Mouse (Mus musculus) embryonic facial prominence, embryonic 13.5 days (tissue): Measurements from ENCODE around the gene Irak3. TPM values are rescaled to one million over a fixed set of nuclear protein-coding genes. Genes with fewer than 3 reads are reported as not detected.
"Not testable (repeated sequence)": the region's sequence is repeated elsewhere in the genome, so short reads cannot be mapped to it uniquely, and the experiment has no call there.

Source experiments
- ATAC-seq: fragments of 200-750 bp; cut with Nextera tagmentation; 2 replicates; pipeline ENCODE4 v1.8.0; 2017; ENCODE audit warnings: low read depth; ENCODE audit not compliant: insufficient number of reproducible peaks, insufficient read depth, low FRiP score, low TSS enrichment
- H3K27ac ChIP-seq: fragments of 300-500 bp; sonication (generic); 2 replicates; pipeline ENCODE4 v1.5.1; 2015; ENCODE audit warnings: moderate library complexity, mild to moderate bottlenecking, inconsistent platforms
- H3K27me3 ChIP-seq: fragments of 300-500 bp; sonication (generic); 2 replicates; pipeline ENCODE4 v1.6.1; 2015; ENCODE audit warnings: mild to moderate bottlenecking, inconsistent platforms
- H3K36me3 ChIP-seq: fragments of 300-500 bp; sonication (generic); 2 replicates; pipeline ENCODE4 v1.6.1; 2015; ENCODE audit warnings: mild to moderate bottlenecking, inconsistent platforms
- H3K4me1 ChIP-seq: fragments of 300-500 bp; sonication (generic); 2 replicates; pipeline ENCODE4 v1.6.1; 2015; ENCODE audit warnings: inconsistent platforms
- H3K4me2 ChIP-seq: fragments of 300-500 bp; sonication (generic); 2 replicates; pipeline ENCODE4 v1.6.1; 2015; ENCODE audit warnings: moderate library complexity, mild to moderate bottlenecking, inconsistent platforms
- H3K4me3 ChIP-seq: fragments of 300-500 bp; sonication (generic); 2 replicates; pipeline ENCODE4 v1.5.1; 2015; ENCODE audit warnings: mild to moderate bottlenecking, inconsistent platforms
- H3K9ac ChIP-seq: fragments of 300-500 bp; sonication (generic); 2 replicates; pipeline ENCODE4 v1.6.1; 2015; ENCODE audit warnings: mild to moderate bottlenecking, inconsistent platforms
- H3K9me3 ChIP-seq: fragments of 300-500 bp; sonication (generic); 2 replicates; pipeline ENCODE4 v1.6.1; 2016; ENCODE audit warnings: inconsistent platforms
- WGBS: fragments of 180-500 bp; shearing (Covaris S2); methylation state at CpG from one replicate; pipeline ENCODE4 v1.1.7; 2015; ENCODE audit warnings: mixed read lengths; 5-methylcytosine and 5-hydroxymethylcytosine counted together
- polyA plus RNA-seq: library from polyadenylated mRNA; unstranded; fragments of >200 nt; fragmentation: Nextera tagmentation; extraction: Ambion mirVana; gene quantifications from 2 replicates; pipeline ENCODE4 v1.2.1, GENCODE M21; 2015

The Irak3 gene
- polyA plus RNA-seq, 1 experiment from 2014 or later, result 2.0 TPM

- Histone ChIP-seq H3K27me3 (no peaks in the 10 kb centered on the region), H3K4me3 (no peak overlapping the region), H3K27ac (no peak overlapping the region), H3K4me1 (peaks cover 7% of the 10 kb centered on the region), H3K9ac (no peak overlapping the region), H3K36me3 (0 out of 2 replicates have a peak, but pooled peaks cover 3% of the 10 kb centered on the region), H3K9me3 (no peaks in the 10 kb centered on the region), H3K4me2 (no peak overlapping the region)
- WGBS, result 95% methylated on average over 1 of the region's 1 CpGs
- no peak for ATAC-seq
Measured at GRCm38 (mm10) chr10:120115249-120115648, 86.7 kb downstream of the Irak3 start.

GRCm38 (mm10) chr10:120114493-120114892, 87.4 kb downstream of the Irak3 start:
- H3K4me2 ChIP-seq, result no peak overlapping the region
- 46% methylated on average over 7 of the region's 7 CpGs for WGBS
- 0 out of 2 replicates have a peak, but pooled peaks cover 3% of the 10 kb centered on the region for H3K36me3 ChIP-seq
- no peaks in the 10 kb centered on the region for H3K27me3 ChIP-seq
- no peak for ATAC-seq
- peaks cover 7% of the 10 kb centered on the region for H3K4me1 ChIP-seq
- H3K9ac ChIP-seq, result no peak overlapping the region
- H3K4me3 ChIP-seq, result no peak overlapping the region
- H3K27ac ChIP-seq, result no peak overlapping the region
- no peaks in the 10 kb centered on the region for H3K9me3 ChIP-seq

GRCm38 (mm10) chr10:120113980-120114379, 88.0 kb downstream of the Irak3 start:
- Histone ChIP-seq H3K9me3 (no peaks in the 10 kb centered on the region), H3K27ac (no peak overlapping the region), H3K27me3 (no peaks in the 10 kb centered on the region), H3K4me3 (no peak overlapping the region), H3K4me1 (peaks cover 7% of the 10 kb centered on the region), H3K4me2 (no peak overlapping the region), H3K9ac (no peak overlapping the region), H3K36me3 (0 out of 2 replicates have a peak, but pooled peaks cover 3% of the 10 kb centered on the region)
- WGBS, result 70% methylated on average over 6 of the region's 6 CpGs
- ATAC-seq, result no peak

GRCm38 (mm10) chr10:120113482-120113881, 88.4 kb downstream of the Irak3 start:
- not testable (repeated sequence) for H3K27me3 ChIP-seq, H3K36me3 ChIP-seq, H3K27ac ChIP-seq, ATAC-seq, H3K9me3 ChIP-seq, H3K4me1 ChIP-seq
- H3K4me2 ChIP-seq, result peak overlapping the region; percentile 79
- WGBS, result 70% methylated on average over 9 of the region's 9 CpGs
- peak overlapping the region; percentile 68 for H3K4me3 ChIP-seq
- H3K9ac ChIP-seq, result peak overlapping the region; percentile 82; the same call in 1 of the 2 replicates

GRCm38 (mm10) chr10:120112507-120113396, 89.2 kb downstream of the Irak3 start, which contains the start of gene Helb:
Helb (minus strand) TSS chr10:120112987.
- Histone ChIP-seq H3K4me3 (peak within 1 kb of the TSS; percentile 68), H3K27ac (peak within 1 kb of the TSS; percentile 82), H3K9ac (peak within 1 kb of the TSS; percentile 82), H3K9me3 (no peaks in the 10 kb centered on the region), H3K27me3 (no peaks in the 10 kb centered on the region), H3K4me1 (peaks cover 7% of the 10 kb centered on the region), H3K4me2 (peak within 1 kb of the TSS; percentile 79), H3K36me3 (peaks cover 13% of the 10 kb centered on the region)
- peak; percentile 95 for ATAC-seq
- WGBS, result under 1% methylated on average over 55 of the region's 55 CpGs

- Histone ChIP-seq H3K9ac (peak overlapping the region; percentile 82), H3K27ac (no peak overlapping the region), H3K27me3 (no peaks in the 10 kb centered on the region), H3K36me3 (peaks cover 21% of the 10 kb centered on the region), H3K4me2 (peak overlapping the region; percentile 79), H3K4me1 (peaks cover 7% of the 10 kb centered on the region), H3K4me3 (peak overlapping the region; percentile 68), H3K9me3 (no peaks in the 10 kb centered on the region)
- no peak for ATAC-seq
- 74% methylated on average over 3 of the region's 3 CpGs for WGBS
Measured at GRCm38 (mm10) chr10:120111691-120112319, 90.1 kb downstream of the Irak3 start.

GRCm38 (mm10) chr10:120100806-120101205, 101.1 kb downstream of the Irak3 start:
- WGBS, result 91% methylated on average over 1 of the region's 1 CpGs
- no peak overlapping the region for H3K27ac ChIP-seq
- H3K9ac ChIP-seq, result no peak overlapping the region
- H3K27me3 ChIP-seq, result no peaks in the 10 kb centered on the region
- H3K4me2 ChIP-seq, result no peak overlapping the region
- peaks cover 66% of the 10 kb centered on the region for H3K36me3 ChIP-seq
- no peak overlapping the region for H3K4me3 ChIP-seq
- H3K9me3 ChIP-seq, result no peaks in the 10 kb centered on the region
- no peak for ATAC-seq
- H3K4me1 ChIP-seq, result peaks cover 4% of the 10 kb centered on the region; the same call in 1 of the 2 replicates

GRCm38 (mm10) chr10:120097564-120097963, 104.4 kb downstream of the Irak3 start:
- Histone ChIP-seq H3K4me3 (no peak overlapping the region), H3K36me3 (peaks cover 72% of the 10 kb centered on the region), H3K9me3 (0 out of 2 replicates have a peak, but pooled peaks cover 3% of the 10 kb centered on the region), H3K27ac (no peak overlapping the region), H3K27me3 (no peaks in the 10 kb centered on the region), H3K4me1 (no peaks in the 10 kb centered on the region), H3K4me2 (no peak overlapping the region), H3K9ac (no peak overlapping the region)
- ATAC-seq, result no peak
- 87% methylated on average over 5 of the region's 5 CpGs for WGBS

GRCm38 (mm10) chr10:120095716-120096115, 106.2 kb downstream of the Irak3 start:
- WGBS, result 92% methylated on average over 5 of the region's 5 CpGs
- peaks cover 81% of the 10 kb centered on the region for H3K36me3 ChIP-seq

GRCm38 (mm10) chr10:120095136-120095535, 106.8 kb downstream of the Irak3 start:
- H3K4me2 ChIP-seq, result no peak overlapping the region
- 0 out of 2 replicates have a peak, but pooled peaks cover 3% of the 10 kb centered on the region for H3K9me3 ChIP-seq
- H3K36me3 ChIP-seq, result peaks cover 76% of the 10 kb centered on the region
- WGBS, result 82% methylated on average over 9 of the region's 9 CpGs
- H3K27ac ChIP-seq, result no peak overlapping the region
- H3K9ac ChIP-seq, result no peak overlapping the region
- no peaks in the 10 kb centered on the region for H3K4me1 ChIP-seq
- H3K27me3 ChIP-seq, result no peaks in the 10 kb centered on the region
- no peak overlapping the region for H3K4me3 ChIP-seq
- no peak for ATAC-seq

More at GRCm38 (mm10) chr10:120095716-120096115, 106.2 kb downstream of the Irak3 start:
- ATAC-seq, result no peak
- Histone ChIP-seq H3K27me3 (no peaks in the 10 kb centered on the region), H3K9me3 (0 out of 2 replicates have a peak, but pooled peaks cover 3% of the 10 kb centered on the region), H3K27ac (no peak overlapping the region), H3K9ac (no peak overlapping the region), H3K4me3 (no peak overlapping the region), H3K4me1 (no peaks in the 10 kb centered on the region), H3K4me2 (no peak overlapping the region)

GRCm38 (mm10) chr10:120092548-120092947, 109.4 kb downstream of the Irak3 start:
- Histone ChIP-seq H3K4me1 (no peaks in the 10 kb centered on the region), H3K9ac (no peak overlapping the region), H3K27ac (no peak overlapping the region), H3K4me2 (no peak overlapping the region), H3K36me3 (peaks cover 86% of the 10 kb centered on the region), H3K4me3 (no peak overlapping the region), H3K27me3 (no peaks in the 10 kb centered on the region), H3K9me3 (0 out of 2 replicates have a peak, but pooled peaks cover 3% of the 10 kb centered on the region)
- no peak for ATAC-seq
- WGBS, result 88% methylated on average over 12 of the region's 12 CpGs
